Mouse (Mus musculus): ENCODE measurements at regions not wholly inside any gene's neighbourhood (a gene's known extent, or its start where the extent isn't known, plus 50 kb on each side); places are given as distances from the start of the nearest gene placed in this dataset.
A peak's percentile ranks its signal among the peaks of the same experiment; 100 is the strongest.

DNA sequence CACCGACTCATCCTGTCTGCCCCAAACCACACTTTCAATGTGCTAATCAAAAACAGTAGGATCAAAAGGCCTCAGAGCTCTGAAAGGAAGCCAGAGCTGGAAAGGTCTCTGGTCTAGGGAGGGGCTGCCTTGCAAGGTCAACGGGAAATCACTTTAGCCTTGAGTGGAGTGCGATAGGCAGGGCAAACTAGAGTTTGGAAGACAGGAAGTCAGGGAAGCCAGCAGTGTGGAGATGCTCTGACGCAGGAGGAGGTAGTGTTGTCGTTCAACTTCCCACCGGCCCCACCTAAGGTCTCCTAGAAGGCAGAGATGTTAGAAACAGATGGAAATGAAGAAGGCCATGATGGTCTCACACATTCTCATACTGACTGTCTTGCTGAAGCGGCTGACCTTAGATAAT lies 52.0 kb upstream of the Trp53i11 start:
- DNase-seq (ENCODE audit: low spot score) (peak; percentile 65), ATAC-seq (ENCODE audit: insufficient read depth, low read depth) (peak; percentile 69)
- no peak overlapping the region for H3K4me2 ChIP-seq (ENCODE audit: low read depth, low read length)
- peak overlapping the region; percentile 67 for H3K27ac ChIP-seq (ENCODE audit: low read depth)
- H3K4me3 ChIP-seq (ENCODE audit: low read depth, low read length) = no peak overlapping the region
- H3K36me3 ChIP-seq (replicated peaks; ENCODE audit: control insufficient read depth, insufficient read depth, low read length) = no peaks in the 10 kb centered on the region
- H3K9ac ChIP-seq (replicated peaks; ENCODE audit: low read depth, low read length) = no peak overlapping the region
- H3K4me1 ChIP-seq (ENCODE audit: control insufficient read depth, insufficient read depth) = peaks cover 19% of the 10 kb centered on the region
- TF ChIP-seq CTCF (IDR thresholded peaks at IDR 0.05; ENCODE audit: low read depth) = no peak
- peak; percentile 82 for TF ChIP-seq EP300 (IDR thresholded peaks at IDR 0.05; ENCODE audit: low read depth)
- no peaks in the 10 kb centered on the region for H3K9me3 ChIP-seq (replicated peaks; ENCODE audit: control insufficient read depth, low read length)
- WGBS = 34% methylated on average over 7 of the region's 7 CpGs
- H3K27me3 ChIP-seq (ENCODE audit: control insufficient read depth, insufficient read depth, low read length) = no peaks in the 10 kb centered on the region

- Histone ChIP-seq H3K9me3 (replicated peaks; ENCODE audit: control insufficient read depth, low read length) (no peaks in the 10 kb centered on the region), H3K4me3 (ENCODE audit: low read depth, low read length) (no peak overlapping the region), H3K4me1 (ENCODE audit: control insufficient read depth, insufficient read depth) (peaks cover 19% of the 10 kb centered on the region), H3K36me3 (replicated peaks; ENCODE audit: control insufficient read depth, insufficient read depth, low read length) (no peaks in the 10 kb centered on the region), H3K27ac (ENCODE audit: low read depth) (no peak overlapping the region), H3K27me3 (ENCODE audit: control insufficient read depth, insufficient read depth, low read length) (no peaks in the 10 kb centered on the region), H3K4me2 (ENCODE audit: low read depth, low read length) (no peak overlapping the region), H3K9ac (replicated peaks; ENCODE audit: low read depth, low read length) (no peak overlapping the region)
- DNase-seq (ENCODE audit: low spot score) = no peak
- TF ChIP-seq EP300 (IDR thresholded peaks at IDR 0.05; ENCODE audit: low read depth) = no peak
- no peak for TF ChIP-seq CTCF (IDR thresholded peaks at IDR 0.05; ENCODE audit: low read depth)
- 76% methylated on average over 10 of the region's 10 CpGs for WGBS
- ATAC-seq (ENCODE audit: insufficient read depth, low read depth) = no peak
Observed at GRCm38 (mm10) chr2:93133301-93133971, 53.9 kb upstream of the Trp53i11 start.

- H3K27ac ChIP-seq (ENCODE audit: low read depth) = peak overlapping the region; percentile 71
- peak; percentile 45 for DNase-seq (ENCODE audit: low spot score)
- TF ChIP-seq CTCF (IDR thresholded peaks at IDR 0.05; ENCODE audit: low read depth) = no peak
- no peak for TF ChIP-seq EP300 (IDR thresholded peaks at IDR 0.05; ENCODE audit: low read depth)
- WGBS = 28% methylated on average over 9 of the region's 9 CpGs
- no peak overlapping the region for H3K9ac ChIP-seq (replicated peaks; ENCODE audit: low read depth, low read length)
- no peaks in the 10 kb centered on the region for H3K27me3 ChIP-seq (ENCODE audit: control insufficient read depth, insufficient read depth, low read length)
- H3K9me3 ChIP-seq (replicated peaks; ENCODE audit: control insufficient read depth, low read length) = no peaks in the 10 kb centered on the region
- no peak; the same call in 1 of the 2 replicates for ATAC-seq (ENCODE audit: insufficient read depth, low read depth)
- peaks cover 22% of the 10 kb centered on the region for H3K4me1 ChIP-seq (ENCODE audit: control insufficient read depth, insufficient read depth)
- no peak overlapping the region for H3K4me3 ChIP-seq (ENCODE audit: low read depth, low read length)
- H3K4me2 ChIP-seq (ENCODE audit: low read depth, low read length) = peak overlapping the region; percentile 29; the same call in 1 of the 2 replicates
- H3K36me3 ChIP-seq (replicated peaks; ENCODE audit: control insufficient read depth, insufficient read depth, low read length) = no peaks in the 10 kb centered on the region
Observed at GRCm38 (mm10) chr2:93131825-93132623, 55.3 kb upstream of the Trp53i11 start.

DNA sequence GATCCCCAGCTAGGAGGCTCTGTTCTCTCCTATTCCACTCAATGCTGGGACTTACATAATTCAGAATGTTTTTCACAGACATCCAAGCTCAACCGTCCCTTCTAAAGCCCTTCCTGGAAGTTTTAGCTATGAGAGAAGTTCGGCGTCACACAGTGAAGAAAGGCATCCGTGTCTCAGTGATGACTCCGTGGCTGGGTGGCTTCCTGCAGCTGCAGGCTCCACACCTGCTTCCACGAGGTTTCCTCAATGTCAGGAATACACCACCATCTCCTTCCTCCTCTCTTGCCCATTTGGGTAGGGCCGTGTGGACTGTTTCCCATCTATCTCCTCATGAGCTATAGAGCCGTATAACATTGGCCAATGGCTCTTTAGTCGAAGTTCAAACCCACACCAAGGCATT lies 56.1 kb upstream of the Trp53i11 start:
- H3K27ac ChIP-seq (ENCODE audit: low read depth) = peak overlapping the region; percentile 71
- DNase-seq (ENCODE audit: low spot score) = no peak

GRCm38 (mm10) chr2:93129176-93129575 lies 58.2 kb upstream of the Trp53i11 start:
- no peaks in the 10 kb centered on the region for H3K27me3 ChIP-seq (ENCODE audit: control insufficient read depth, insufficient read depth, low read length)
- no peak overlapping the region for H3K27ac ChIP-seq (ENCODE audit: low read depth)
- H3K4me3 ChIP-seq (ENCODE audit: low read depth, low read length) = no peak overlapping the region
- no peak overlapping the region for H3K4me2 ChIP-seq (ENCODE audit: low read depth, low read length)
- H3K9me3 ChIP-seq (replicated peaks; ENCODE audit: control insufficient read depth, low read length) = no peaks in the 10 kb centered on the region
- H3K4me1 ChIP-seq (ENCODE audit: control insufficient read depth, insufficient read depth) = peaks cover 20% of the 10 kb centered on the region
- no peaks in the 10 kb centered on the region for H3K36me3 ChIP-seq (replicated peaks; ENCODE audit: control insufficient read depth, insufficient read depth, low read length)
- ATAC-seq (ENCODE audit: insufficient read depth, low read depth) = no peak
- TF ChIP-seq CTCF (IDR thresholded peaks at IDR 0.05; ENCODE audit: low read depth) (no peak), EP300 (IDR thresholded peaks at IDR 0.05; ENCODE audit: low read depth) (no peak)
- 56% methylated on average over 4 of the region's 4 CpGs for WGBS
- DNase-seq (ENCODE audit: low spot score) = no peak
- H3K9ac ChIP-seq (replicated peaks; ENCODE audit: low read depth, low read length) = no peak overlapping the region

More for the DNA sequence above, 56.1 kb upstream of the Trp53i11 start:
- Histone ChIP-seq H3K4me2 (ENCODE audit: low read depth, low read length) (no peak overlapping the region), H3K36me3 (replicated peaks; ENCODE audit: control insufficient read depth, insufficient read depth, low read length) (no peaks in the 10 kb centered on the region), H3K9me3 (replicated peaks; ENCODE audit: control insufficient read depth, low read length) (no peaks in the 10 kb centered on the region), H3K27me3 (ENCODE audit: control insufficient read depth, insufficient read depth, low read length) (no peaks in the 10 kb centered on the region), H3K4me1 (ENCODE audit: control insufficient read depth, insufficient read depth) (peaks cover 29% of the 10 kb centered on the region), H3K9ac (replicated peaks; ENCODE audit: low read depth, low read length) (no peak overlapping the region), H3K4me3 (ENCODE audit: low read depth, low read length) (no peak overlapping the region)
- WGBS = 57% methylated on average over 9 of the region's 9 CpGs
- TF ChIP-seq EP300 (IDR thresholded peaks at IDR 0.05; ENCODE audit: low read depth) (no peak), CTCF (IDR thresholded peaks at IDR 0.05; ENCODE audit: low read depth) (no peak)
- ATAC-seq (ENCODE audit: insufficient read depth, low read depth) = no peak
